Comparison of ENCODE assay signal across 7 mouse cellular contexts in the genomic region with DNA sequence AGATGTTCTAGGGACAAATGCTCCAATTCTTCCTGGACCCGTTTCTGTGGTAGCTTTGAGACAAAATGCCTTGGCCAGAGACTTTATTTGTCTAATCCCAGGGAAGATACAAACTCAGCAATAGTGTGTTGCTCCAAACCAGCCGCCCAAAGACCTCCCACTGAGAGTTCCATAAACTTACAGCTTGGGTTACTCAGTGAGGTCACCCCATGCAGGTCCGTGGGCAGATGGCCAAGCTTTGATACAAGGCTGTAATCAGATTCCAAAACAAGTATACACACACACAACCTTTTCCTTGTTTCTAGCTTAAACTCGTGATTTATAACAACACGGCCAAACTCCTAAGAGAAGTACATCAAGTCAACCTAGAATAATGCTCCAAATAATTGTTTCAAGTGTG.
A peak's percentile ranks its signal among the peaks of the same experiment; 100 is the strongest.
DNase-seq lines count a peak whose midpoint lies in the region; ATAC-seq lines count a peak whose summit lies in the region.

No protein-coding gene starts in this region.

- no peak for ATAC-seq in megakaryocyte, adult 5-6 weeks (ENCODE audit: poor library complexity, severe bottlenecking)

- DNase-seq in retina, postnatal 1 day = peak; percentile 41
- no peak for DNase-seq in retina, embryonic 14.5 days (ENCODE audit: low spot score)
- DNase-seq in embryo, embryonic 10.5 days (ENCODE audit: low spot score) = peak; percentile 63
- peak; percentile 22 to 25 for DNase-seq in heart, postnatal 36 days
- DNase-seq in ovary, postnatal 14 days (ENCODE audit: low spot score) = peak; percentile 29
- no peak for DNase-seq in natural killer cell, adult 2 months (ENCODE audit: low spot score in 2 of 2)

- intact Hi-C loops in heart, postnatal 36 days (cut with DNase I) = no loop called here

Comparison
In these comparisons a context has a peak if more than half of its experiments do, and no peak if none do; other contexts are left out.
1. DNase-seq: peak in retina, postnatal 1 day (single experiment), embryo, embryonic 10.5 days (single experiment), heart, postnatal 36 days (2 of 2) and ovary, postnatal 14 days (single experiment); none in retina, embryonic 14.5 days (single experiment) and natural killer cell, adult 2 months (0 of 2).